Mouse (Mus musculus) stomach, embryonic 14.5 days (tissue): ENCODE data around the gene Dnm2. TPM values are rescaled to one million over a fixed set of nuclear protein-coding genes. Genes with fewer than 3 reads are reported as not detected.

Source experiments
- ATAC-seq: fragments of 200-750 bp; cut with Nextera tagmentation; 2 replicates; pipeline ENCODE4 v1.8.0; 2017; ENCODE audit warnings: low read depth, moderate TSS enrichment; ENCODE audit not compliant: insufficient number of reproducible peaks, insufficient read depth, low FRiP score
- H3K27ac ChIP-seq: fragments of 300-500 bp; sonication (generic); 2 replicates; pipeline ENCODE4 v1.5.1; 2014; ENCODE audit warnings: mild to moderate bottlenecking, low read length, moderate library complexity, mixed read lengths
- H3K27me3 ChIP-seq: fragments of 300-500 bp; sonication (generic); 2 replicates; pipeline ENCODE4 v1.6.1; 2014; ENCODE audit warnings: low read length, control low read depth, mixed read lengths; ENCODE audit not compliant: control insufficient read depth, insufficient read depth
- H3K36me3 ChIP-seq: fragments of 300-500 bp; sonication (generic); 2 replicates; pipeline ENCODE4 v1.6.1; 2014; ENCODE audit warnings: mild to moderate bottlenecking, control low read depth, low read length, moderate library complexity, mixed read lengths; ENCODE audit not compliant: control insufficient read depth, insufficient read depth
- H3K4me1 ChIP-seq: fragments of 300-500 bp; sonication (generic); 2 replicates; pipeline ENCODE4 v1.6.1; 2014; ENCODE audit warnings: low read length, control low read depth, mixed read lengths; ENCODE audit not compliant: control insufficient read depth, insufficient read depth
- H3K4me2 ChIP-seq: fragments of 300-500 bp; sonication (generic); replicated peaks from 2 replicates; pipeline ENCODE4 v1.6.1; 2014; ENCODE audit warnings: low read depth, low read length, control low read depth
- H3K4me3 ChIP-seq: fragments of 300-500 bp; sonication (generic); 2 replicates; pipeline ENCODE4 v1.5.1; 2014; ENCODE audit warnings: low read depth, low read length, control low read depth
- H3K9ac ChIP-seq: fragments of 300-500 bp; sonication (generic); replicated peaks from 2 replicates; pipeline ENCODE4 v1.6.1; 2014; ENCODE audit warnings: low read depth, mild to moderate bottlenecking, control low read depth, low read length, moderate library complexity, mixed read lengths
- H3K9me3 ChIP-seq: fragments of 300-500 bp; sonication (generic); 2 replicates; pipeline ENCODE4 v1.6.1; 2016; ENCODE audit warnings: low read depth, low read length, control low read depth; ENCODE audit not compliant: control insufficient read depth
- WGBS: fragments of 180-500 bp; shearing (Covaris S2); extraction: QIAGEN DNeasy Blood & Tissue Kit; methylation state at CpG from one replicate; pipeline ENCODE4 v1.1.7; 2014; 5-methylcytosine and 5-hydroxymethylcytosine counted together
- polyA plus RNA-seq: library from polyadenylated mRNA; unstranded; fragments of >200 nt; fragmentation: Nextera tagmentation; extraction: Ambion mirVana; gene quantifications from 2 replicates; pipeline ENCODE4 v1.2.1, GENCODE M21; 2014

The Dnm2 gene
- polyA plus RNA-seq, 1 experiment from 2014 or later = 61.6 TPM

- H3K4me3 ChIP-seq = peak overlapping the region; percentile 73
- 6% methylated on average over 9 of the region's 9 CpGs for WGBS
- H3K4me2 ChIP-seq = peak overlapping the region; percentile 39
- H3K4me1 ChIP-seq = peaks cover 25% of the 10 kb centered on the region
- peak; percentile 87 for ATAC-seq
- H3K9ac ChIP-seq = peak overlapping the region; percentile 31; the same call in 1 of the 2 replicates
- H3K36me3 ChIP-seq = peaks cover 12% of the 10 kb centered on the region; the same call in 1 of the 2 replicates
- no peaks in the 10 kb centered on the region for H3K27me3 ChIP-seq
- H3K27ac ChIP-seq = peak overlapping the region; percentile 94
- no peaks in the 10 kb centered on the region for H3K9me3 ChIP-seq
These were observed 120.7 kb downstream of the Dnm2 start for GRCm38 (mm10) chr9:21545351-21545915.

- Histone ChIP-seq H3K4me3 (peak overlapping the region; percentile 73), H3K36me3 (peaks cover 14% of the 10 kb centered on the region; the same call in 1 of the 2 replicates), H3K27me3 (no peaks in the 10 kb centered on the region), H3K9me3 (no peaks in the 10 kb centered on the region), H3K4me2 (peak overlapping the region; percentile 39), H3K27ac (peak overlapping the region; percentile 94), H3K4me1 (peaks cover 25% of the 10 kb centered on the region), H3K9ac (peak overlapping the region; percentile 31; the same call in 1 of the 2 replicates)
- ATAC-seq = peak; percentile 93
- WGBS = under 1% methylated on average over 67 of the region's 67 CpGs
These were observed 121.4 kb downstream of the Dnm2 start for GRCm38 (mm10) chr9:21545916-21546788.

GRCm38 (mm10) chr9:21546789-21547074 is 122.0 kb downstream of the Dnm2 start, which contains the start of gene Carm1:
Gene Carm1, plus strand, starts transcription at chr9:21546894.
- H3K4me1 ChIP-seq = peaks cover 25% of the 10 kb centered on the region
- no peak for ATAC-seq
- no peaks in the 10 kb centered on the region for H3K9me3 ChIP-seq
- under 1% methylated on average over 51 of the region's 52 CpGs for WGBS
- H3K36me3 ChIP-seq = peaks cover 16% of the 10 kb centered on the region; the same call in 1 of the 2 replicates
- H3K27me3 ChIP-seq = no peaks in the 10 kb centered on the region
- peak within 1 kb of the TSS; percentile 98 for H3K27ac ChIP-seq
- peak within 1 kb of the TSS; percentile 73 for H3K4me3 ChIP-seq
- H3K9ac ChIP-seq = peak within 1 kb of the TSS; percentile 93
- peak within 1 kb of the TSS; percentile 68 for H3K4me2 ChIP-seq

- peaks cover 25% of the 10 kb centered on the region for H3K4me1 ChIP-seq
- peak overlapping the region; percentile 68 for H3K4me2 ChIP-seq
- H3K27me3 ChIP-seq = no peaks in the 10 kb centered on the region
- H3K27ac ChIP-seq = peak overlapping the region; percentile 98
- H3K9ac ChIP-seq = peak overlapping the region; percentile 93
- no peaks in the 10 kb centered on the region for H3K9me3 ChIP-seq
- peak overlapping the region; percentile 73 for H3K4me3 ChIP-seq
- peak; percentile 15 for ATAC-seq
- 0% methylated on average over 54 of the region's 66 CpGs for WGBS
- peaks cover 16% of the 10 kb centered on the region; the same call in 1 of the 2 replicates for H3K36me3 ChIP-seq
These were observed 122.6 kb downstream of the Dnm2 start for GRCm38 (mm10) chr9:21547075-21547941.

- no peak overlapping the region for H3K9ac ChIP-seq
- no peak for ATAC-seq
- H3K4me2 ChIP-seq = no peak overlapping the region
- H3K4me1 ChIP-seq = peaks cover 13% of the 10 kb centered on the region
- no peak overlapping the region for H3K27ac ChIP-seq
- whole genome bisulfite sequencing = 96% methylated on average over 2 of the region's 2 CpGs
- no peak overlapping the region for H3K4me3 ChIP-seq
- H3K27me3 ChIP-seq = no peaks in the 10 kb centered on the region
- peaks cover 23% of the 10 kb centered on the region for H3K36me3 ChIP-seq
- no peaks in the 10 kb centered on the region for H3K9me3 ChIP-seq
These were observed 126.3 kb downstream of the Dnm2 start for GRCm38 (mm10) chr9:21551049-21551448.

GRCm38 (mm10) chr9:21553607-21554273 is 129.0 kb downstream of the Dnm2 start:
- no peak overlapping the region for H3K4me2 ChIP-seq
- H3K4me3 ChIP-seq = no peak overlapping the region
- 77% methylated on average over 6 of the region's 6 CpGs for WGBS
- peaks cover 21% of the 10 kb centered on the region for H3K36me3 ChIP-seq
- H3K4me1 ChIP-seq = peaks cover 10% of the 10 kb centered on the region
- ATAC-seq = no peak
- H3K27ac ChIP-seq = no peak overlapping the region
- H3K27me3 ChIP-seq = no peaks in the 10 kb centered on the region
- no peak overlapping the region for H3K9ac ChIP-seq
- H3K9me3 ChIP-seq = no peaks in the 10 kb centered on the region

GRCm38 (mm10) chr9:21555198-21555742 is 130.6 kb downstream of the Dnm2 start:
- Histone ChIP-seq H3K9ac (no peak overlapping the region), H3K9me3 (no peaks in the 10 kb centered on the region), H3K36me3 (peaks cover 12% of the 10 kb centered on the region), H3K4me3 (no peak overlapping the region), H3K27ac (no peak overlapping the region), H3K4me2 (no peak overlapping the region), H3K4me1 (peaks cover 6% of the 10 kb centered on the region; the same call in 1 of the 2 replicates), H3K27me3 (no peaks in the 10 kb centered on the region)
- 85% methylated on average over 6 of the region's 6 CpGs for WGBS
- ATAC-seq = no peak
